Mouse (Mus musculus): Measurements from ENCODE around the gene Gng7.
A peak's percentile ranks its signal among the peaks of the same experiment; 100 is the strongest.
"Not testable (repeated sequence)": the region's sequence is repeated elsewhere in the genome, so short reads cannot be mapped to it uniquely, and the experiment has no call there.

The Gng7 gene

DNA sequence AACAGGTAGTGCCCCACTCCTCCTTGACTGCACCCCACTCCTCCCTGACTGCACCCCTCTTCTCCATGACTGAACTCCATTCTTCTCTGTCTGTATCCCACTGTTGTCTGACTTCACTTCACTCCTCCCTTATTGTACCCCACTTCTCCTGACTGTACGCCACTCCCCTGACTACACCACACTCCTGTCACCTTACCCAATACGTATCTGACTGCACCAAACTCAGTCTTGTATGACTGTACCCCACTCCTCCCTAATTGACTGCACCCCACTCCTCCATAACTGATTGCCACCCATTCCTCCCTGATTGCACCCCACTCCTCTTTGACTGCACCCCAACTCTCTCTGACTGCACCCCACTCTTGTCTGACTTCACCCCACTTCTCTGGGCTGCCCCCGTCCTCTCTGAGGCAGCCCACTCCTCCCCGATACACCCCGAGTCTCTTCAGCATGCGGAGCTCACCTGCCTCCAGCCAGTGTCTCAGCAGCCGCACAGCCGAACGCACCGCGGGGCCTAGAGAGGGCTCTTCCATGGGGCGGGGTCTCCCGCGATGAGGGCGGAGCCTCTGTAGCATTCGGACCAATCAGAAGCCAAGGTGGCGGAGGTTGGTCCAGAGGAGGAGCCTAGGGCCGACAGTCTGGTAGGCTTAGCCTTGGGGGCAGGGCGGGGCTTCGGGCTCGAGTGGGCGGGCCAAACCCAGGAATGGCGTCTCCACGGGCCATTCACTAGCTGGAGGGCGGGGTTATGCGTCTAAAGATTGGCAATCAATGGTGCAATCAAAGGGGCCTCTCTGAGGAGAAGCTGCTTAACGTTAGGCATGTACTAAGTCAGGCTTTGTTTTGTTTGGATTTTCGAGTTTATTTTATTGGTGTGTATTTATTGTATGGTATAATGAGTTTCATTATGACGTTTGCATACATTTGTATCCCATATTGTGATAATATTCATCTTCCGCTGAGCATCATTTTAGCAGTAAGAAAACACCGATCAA is at the start of gene Gng7:
Gng7 (minus strand) TSS at position 553 of the 992 bp plus-strand sequence.
- DNase-seq, result peak; percentile 98

DNA sequence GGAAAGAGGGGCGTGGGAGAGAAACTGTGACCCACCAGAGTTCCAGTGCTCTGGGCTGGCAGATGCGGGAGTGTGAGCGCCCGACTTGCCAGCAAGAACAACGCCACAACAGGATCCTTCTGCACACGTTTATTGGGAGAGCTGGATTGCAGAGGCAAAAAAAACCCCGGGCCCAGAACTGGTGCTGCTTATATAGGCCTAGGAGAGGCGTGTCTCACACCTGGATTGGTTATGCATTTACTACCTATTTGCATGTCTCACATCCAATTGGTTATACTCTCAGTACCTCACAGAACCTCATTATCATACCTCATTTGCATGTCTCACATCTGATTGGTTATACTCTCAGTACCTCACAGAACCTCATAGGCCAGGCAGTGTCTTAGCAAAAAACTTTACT is 49.8 kb upstream of the Gng7 start:
- DNase-seq, result not testable (repeated sequence)

DNA sequence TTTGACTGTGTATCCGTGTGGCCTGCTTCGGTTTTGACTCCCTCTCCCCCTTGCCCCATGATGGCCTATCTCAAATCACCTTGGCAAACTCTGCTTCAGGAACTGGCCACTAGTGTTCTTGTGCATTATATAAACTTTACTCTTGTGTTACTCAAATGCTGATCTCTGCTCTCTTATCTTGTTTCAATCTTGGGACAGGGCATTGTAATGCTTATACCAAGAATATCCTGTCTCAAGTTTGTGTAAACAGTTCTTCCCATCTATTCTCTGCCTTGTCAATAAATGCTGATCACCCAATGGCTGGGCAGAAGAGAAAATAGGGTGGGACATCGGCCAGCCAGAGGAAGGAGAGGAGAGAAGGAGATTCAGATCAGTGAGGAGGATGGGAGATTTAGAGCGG is 48.0 kb upstream of the Gng7 start:
- DNase-seq, result no peak

DNA sequence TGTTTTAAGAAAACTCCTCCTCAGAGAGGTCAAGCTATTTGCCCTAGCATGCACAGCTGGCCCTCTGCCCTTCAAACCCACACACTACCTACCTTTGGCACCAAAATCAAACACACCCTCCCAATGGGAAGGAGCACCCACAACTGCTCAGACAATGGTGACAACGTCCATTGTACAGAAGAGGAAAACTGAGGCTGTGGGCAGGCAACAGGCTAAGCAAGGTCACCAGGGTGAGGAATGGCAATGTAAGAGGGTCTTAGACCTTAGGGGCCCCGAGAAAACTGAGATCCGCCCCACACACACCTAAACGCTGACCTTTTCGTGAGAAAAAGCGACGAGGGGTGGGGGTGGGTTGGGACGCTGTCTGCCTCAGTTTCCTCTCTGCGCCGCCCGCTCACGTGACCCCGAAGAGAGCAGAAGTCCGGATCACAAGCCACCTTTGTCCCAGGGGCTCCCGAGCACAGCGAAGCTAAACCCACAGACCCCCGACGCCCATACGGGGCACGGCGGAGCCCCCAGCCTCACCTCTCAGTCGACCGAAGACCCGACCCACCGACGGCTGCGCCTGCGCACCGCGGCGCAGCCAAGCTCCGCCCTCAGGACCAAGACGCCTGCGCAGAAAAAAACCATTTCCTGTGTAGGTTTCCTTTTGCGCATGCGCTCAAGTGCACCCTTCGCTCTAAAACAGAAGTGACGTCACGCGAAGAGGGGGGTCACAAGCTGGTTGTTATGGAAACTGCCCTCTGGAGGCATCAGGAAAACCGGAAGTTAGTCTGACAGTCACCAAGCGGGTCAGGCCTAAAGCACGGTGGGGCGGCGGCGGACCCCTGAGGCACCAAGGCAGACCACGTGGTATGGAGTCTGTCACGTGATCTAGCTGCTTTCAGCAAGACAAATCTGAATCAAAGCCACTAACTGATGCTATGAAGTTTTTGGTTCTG is 45.1 kb upstream of the Gng7 start, which contains the start of gene Sgta:
Sgta (minus strand) TSS at position 579 of the 941 bp plus-strand sequence.
- peak; percentile 100 for DNase-seq

DNA sequence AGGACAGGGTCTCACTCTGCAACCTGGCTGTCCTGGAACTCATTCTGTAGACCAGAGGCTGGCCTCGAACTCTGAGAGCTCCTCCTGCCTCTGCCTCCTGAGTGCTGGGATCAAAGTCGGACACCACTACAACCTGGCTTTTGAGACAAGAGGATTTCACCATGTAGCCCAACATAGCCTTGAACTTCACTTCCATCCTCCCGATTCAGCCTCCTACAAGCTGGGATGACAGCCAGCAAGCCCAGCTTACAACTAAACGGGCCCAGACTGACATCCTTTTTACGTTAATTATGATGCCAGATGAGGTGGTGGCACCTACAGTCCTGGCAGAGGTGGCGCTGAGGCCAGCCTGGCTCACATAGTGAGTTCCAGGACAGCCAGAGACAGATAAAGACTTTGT is 44.2 kb upstream of the Gng7 start:
- no peak for DNase-seq

DNA sequence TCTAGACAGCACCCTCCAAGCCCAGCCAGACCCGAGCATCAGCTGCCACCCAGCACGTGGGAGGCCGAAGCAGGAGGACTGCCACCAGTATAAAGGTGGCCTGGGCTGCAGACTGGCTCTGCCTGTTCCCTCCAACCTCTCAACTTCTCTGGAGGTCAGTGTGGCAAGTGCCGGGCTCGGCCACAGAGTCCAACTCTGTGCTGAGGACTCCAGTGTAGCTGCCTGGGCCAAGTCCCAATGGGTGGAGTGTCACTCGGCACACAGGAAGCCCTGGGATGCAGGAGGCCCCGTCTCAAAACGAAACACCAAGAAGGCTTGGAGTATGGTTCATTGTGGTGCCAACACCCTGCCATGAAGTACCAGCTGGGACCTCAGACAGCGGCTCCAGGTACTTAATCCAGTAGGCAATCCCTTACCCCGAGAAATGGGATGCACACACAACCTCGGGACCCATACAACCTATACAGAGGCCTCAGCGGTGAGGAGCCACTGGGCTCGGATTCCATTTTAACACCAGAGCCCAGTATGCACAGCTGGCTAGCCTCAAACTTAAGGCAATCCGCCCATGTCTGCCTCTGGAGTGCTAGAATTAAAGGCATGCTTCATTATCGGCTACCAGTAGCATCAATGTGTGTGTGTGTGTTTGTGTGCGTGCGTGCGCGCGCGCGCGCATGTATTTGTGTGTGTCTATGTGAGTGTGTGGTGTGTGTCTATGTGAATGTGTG is 42.8 kb upstream of the Gng7 start:
- no peak for DNase-seq

DNA sequence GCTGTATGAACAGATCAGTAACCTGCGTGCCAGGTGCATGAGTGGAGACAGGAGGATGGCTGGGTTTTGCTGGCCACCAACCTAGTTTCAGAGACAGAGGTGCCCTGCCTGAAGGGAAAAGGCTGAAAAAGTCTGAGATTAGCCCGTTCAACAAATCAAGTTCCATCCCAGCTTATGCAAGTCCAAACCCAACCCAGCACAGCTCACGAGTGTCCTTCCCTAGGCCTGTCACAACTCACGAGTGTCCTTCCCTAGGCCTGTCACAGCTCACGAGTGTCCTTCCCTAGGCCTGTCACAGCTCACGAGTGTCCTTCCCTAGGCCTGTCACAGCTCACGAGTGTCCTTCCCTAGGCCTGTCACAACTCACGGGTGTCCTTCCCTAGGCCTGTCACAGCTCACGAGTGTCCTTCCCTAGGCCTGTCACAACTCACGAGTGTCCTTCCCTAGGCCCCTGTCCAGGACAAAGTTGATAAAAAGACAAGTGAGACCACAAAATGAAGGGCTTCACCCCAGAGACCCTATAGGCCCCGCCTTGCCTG is 41.1 kb upstream of the Gng7 start:
- not testable (repeated sequence) for DNase-seq

DNA sequence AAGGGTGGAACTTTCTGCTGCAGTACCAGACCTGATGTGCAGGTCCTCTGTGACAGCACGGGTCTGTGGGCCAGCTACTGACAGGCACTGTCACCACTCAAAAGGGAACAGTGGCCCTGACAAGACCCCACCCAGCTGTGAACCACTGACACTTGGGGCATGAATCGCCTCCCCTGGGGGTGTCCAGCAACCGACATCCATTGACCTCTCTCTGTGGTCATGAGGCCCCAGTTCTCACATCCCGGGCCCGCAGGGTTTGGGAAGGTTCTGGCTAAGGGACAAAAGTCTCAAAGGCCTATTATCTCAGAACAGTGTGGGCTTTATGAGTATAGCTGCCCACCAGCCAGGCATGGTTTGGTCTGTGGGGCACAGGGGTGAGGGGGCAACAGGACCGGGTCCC is 40.4 kb upstream of the Gng7 start:
- DNase-seq, result no peak

DNA sequence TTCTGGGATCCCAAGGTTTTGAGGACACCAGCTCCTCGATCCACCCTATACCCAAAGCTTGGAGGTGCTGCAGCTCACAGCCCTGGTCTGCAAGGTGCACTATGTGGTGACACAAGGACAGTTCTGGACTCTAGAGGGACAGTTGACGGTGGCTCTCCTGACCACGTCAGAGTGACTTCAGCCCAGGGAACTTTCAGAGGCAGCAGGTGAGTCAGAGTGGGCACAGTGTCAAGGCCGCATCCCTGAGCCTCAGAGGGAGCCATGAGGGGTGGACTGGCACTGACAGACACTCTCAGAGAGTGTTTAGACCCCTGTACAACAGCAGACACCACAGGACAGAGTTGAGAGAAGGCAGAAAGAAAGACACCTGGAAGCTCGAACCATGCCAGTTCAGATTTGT is 37.8 kb upstream of the Gng7 start:
- DNase-seq, result no peak

DNA sequence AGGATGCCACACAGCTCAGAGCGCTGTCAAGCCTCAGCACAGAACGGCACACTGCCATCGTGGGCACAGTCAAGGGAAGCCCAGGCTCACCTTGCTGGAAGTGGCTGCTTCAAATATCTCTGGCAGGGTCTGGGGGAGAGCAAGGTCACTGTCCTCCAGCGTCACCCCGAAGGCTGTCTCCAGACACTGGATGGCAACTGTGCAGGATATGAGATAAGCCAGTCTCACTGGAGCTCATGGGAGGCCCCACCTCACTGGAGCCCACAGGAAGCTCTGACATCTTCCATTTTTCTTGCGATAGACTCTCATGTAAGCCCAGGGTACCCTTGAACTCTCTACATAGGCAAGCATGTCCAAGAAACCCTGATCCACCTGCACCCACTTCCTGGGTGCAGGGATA is 36.4 kb upstream of the Gng7 start:
- DNase-seq, result no peak

DNA sequence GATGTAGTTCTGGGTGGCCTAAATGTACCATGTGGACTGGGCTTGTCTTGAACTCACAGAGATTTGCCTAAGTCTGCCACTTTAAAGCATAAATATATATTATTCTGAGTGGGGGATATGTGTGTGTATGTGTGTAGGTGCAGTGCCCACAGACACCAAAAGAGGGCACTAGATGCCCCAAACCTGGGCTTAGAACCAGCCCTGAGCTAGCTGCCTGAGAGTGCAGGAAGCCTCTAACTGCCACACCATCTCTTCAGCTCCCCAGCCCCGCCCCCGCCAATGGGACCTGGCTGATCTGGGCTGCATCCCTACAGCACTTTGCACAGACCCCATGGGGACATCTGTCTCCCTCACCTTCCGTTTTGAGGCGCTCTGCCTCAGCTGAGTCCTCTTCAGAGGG is 35.9 kb upstream of the Gng7 start:
- peak; percentile 47 to 51 for DNase-seq

DNA sequence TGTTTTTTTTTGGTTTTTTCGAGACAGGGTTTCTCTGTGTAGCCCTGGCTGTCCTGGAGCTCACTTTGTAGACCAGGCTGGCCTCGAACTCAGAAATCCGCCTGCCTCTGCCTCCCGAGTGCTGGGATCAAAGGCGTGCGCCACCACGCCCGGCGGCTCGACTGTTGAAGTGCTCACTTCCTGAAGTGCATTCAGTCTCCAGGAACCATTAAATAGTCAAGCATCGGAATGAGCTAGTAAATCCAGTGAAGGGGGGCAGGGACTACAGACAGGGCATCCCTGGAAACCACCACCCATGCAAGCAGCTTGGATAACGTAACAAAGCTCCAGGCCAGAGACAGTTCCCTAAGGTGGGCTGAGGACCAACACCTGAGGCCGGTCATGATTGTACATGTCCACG is 30.5 kb upstream of the Gng7 start:
- not testable (repeated sequence) for DNase-seq

DNA sequence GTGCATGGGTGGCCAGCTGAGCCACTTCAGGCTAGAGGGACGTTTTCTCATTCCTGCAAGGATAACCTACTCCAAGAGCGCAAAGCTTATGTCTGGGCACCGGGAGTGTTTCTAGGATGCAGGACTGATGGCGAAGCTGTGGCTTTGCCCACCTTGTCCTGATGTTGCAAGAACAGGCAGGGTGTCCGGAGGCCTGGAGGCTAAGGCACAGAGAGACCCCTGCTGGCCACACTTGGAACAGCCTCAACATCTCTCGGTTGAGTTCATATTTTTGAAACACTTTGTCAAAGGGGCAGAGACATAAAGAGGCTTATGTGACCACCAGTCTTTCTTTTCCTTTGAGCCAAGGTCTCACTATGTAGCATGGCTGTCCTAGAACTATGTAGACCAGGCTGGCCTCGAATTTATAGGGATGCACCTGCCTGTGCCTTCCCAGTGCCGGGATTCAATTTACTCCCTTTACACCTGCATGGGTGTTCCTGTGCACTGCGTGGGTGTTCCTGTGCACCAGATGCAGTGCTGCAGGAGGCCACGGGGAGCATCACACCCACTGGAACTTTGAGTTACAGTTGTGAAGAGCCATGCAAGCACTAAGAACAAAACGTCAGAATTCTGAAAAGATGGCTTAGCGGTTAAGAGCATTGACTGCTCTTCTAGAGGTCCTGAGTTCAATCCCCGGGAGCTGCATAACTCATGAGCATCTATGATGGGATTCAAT is 26.9 kb upstream of the Gng7 start:
- DNase-seq, result peak; percentile 86 to 87

DNA sequence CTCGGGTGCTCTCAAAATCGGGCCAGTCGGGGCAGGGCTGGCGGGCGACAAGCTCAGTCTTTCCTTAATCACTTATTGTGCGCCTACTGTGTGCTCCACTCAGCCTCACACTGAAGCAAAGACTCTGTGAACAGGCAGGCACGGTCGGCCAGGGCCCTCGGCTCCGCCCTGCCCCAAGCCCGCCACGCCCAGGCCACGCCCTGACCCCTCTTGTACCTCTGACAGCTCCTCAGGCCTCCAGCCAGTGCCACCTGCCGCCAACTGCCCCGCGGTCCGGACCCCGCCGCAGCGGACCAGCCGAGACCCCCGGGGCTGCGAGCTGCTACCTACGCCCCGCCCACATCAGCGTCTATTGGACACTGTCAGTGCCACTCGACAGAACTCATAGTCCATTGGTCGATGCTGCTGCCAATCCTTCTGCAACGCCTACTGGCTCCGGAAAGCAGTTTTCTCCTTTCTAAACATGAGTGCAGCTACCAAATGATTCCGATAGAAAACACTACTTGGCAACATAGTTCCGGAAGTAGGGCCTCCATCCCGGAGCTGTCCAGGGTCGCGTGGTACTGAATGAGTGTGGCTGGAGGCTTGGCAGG is 22.3 kb upstream of the Gng7 start, which contains the start of gene Slc39a3:
Slc39a3 (minus strand) TSS at position 439 of the 593 bp plus-strand sequence.
- peak; percentile 99 to 100 for DNase-seq

DNA sequence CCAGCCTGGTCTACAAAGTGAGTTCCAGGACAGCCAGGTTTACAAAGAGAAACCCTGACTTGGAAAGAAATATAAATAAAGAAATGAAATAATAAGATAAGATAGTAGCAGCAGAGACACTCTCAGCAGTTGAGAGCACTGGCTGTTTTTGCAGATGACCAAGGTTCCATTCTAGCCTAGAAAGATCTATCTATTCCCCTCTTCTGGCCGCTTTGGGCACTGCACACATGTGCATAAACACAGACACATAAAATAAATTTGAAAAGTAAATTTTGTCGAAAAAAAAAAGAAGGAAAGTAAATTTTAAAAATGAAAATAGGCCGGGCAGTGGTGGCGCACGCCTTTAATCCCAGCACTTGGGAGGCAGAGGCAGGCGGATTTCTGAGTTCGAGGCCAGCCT is 21.5 kb upstream of the Gng7 start:
- peak; percentile 44 to 56 for DNase-seq

DNA sequence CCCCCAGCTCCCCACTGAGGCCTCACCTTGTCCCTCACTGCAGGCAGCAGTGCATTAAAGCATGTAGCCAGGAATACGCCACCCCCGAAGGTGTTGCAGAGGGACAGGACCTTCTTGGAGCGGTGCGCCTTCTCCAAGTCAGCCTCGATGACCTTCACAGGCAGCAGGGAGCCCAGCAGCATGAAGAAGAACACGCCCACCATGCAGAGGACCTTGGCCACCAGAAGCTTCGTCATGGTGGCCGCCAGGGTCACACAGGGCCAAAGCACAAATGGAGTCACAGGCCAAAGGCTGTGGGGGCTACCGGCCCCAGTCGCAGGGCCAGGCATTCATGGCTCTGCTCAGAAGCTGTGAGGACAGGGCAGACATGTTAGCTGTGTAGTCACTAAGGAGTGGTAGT is 18.8 kb upstream of the Gng7 start:
- DNase-seq, result no peak

DNA sequence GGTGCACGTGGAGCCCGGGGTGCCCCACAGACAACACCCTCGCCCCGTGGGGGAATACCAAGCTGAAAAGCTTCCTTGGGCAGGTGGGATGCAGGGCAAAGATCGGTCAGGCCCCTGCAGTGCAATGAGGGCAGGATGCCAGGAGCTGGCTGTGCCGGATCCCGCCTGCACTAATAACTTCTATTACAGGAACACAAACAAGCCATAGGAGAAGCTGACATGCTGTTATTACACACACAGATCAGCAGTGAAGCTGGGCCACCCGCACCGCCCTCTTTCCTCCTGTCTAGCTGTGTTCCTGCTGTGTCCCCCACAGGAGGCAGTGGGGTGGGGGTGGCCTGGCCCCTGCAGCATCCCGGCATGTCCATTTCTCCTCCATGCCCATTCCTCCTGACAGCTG is 14.3 kb upstream of the Gng7 start:
- no peak for DNase-seq

DNA sequence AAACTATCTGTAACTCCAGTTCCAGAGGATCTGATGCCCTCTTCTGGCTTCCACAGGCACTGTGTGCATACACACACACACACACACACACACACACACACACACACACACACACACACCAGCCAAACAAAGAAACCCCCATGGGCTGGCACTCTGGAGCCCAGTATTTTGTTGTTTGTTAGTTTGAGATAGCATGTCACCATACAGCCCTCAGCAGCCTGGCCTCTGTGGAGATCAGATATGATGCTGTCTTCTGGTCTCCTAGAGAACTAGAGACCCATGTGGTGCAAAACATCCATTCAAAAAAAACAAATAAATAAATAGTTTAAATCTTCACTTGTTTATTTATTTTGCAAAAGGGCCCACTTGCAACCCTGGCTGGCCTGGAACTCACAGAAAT is 13.5 kb upstream of the Gng7 start:
- DNase-seq, result no peak

DNA sequence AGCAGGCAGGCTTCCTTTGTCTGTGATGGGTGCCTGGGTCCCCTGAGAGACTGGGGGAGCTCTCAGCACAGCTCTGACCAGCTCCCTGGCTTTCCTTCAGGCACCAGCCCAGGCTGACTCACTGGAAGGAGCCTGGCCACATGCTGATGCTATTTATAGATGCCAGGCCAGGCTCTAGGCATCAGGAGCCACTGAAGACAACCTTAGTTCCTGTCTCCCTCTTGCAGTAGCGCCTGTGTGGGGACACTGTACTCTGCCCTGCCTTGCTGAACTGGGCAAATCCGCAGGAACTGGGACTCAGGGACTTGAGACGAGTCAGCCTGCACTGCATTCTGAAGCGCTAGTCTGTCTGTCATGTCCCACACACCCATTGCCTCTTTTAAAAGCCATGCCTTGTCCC is 12.6 kb upstream of the Gng7 start:
- DNase-seq, result no peak

DNA sequence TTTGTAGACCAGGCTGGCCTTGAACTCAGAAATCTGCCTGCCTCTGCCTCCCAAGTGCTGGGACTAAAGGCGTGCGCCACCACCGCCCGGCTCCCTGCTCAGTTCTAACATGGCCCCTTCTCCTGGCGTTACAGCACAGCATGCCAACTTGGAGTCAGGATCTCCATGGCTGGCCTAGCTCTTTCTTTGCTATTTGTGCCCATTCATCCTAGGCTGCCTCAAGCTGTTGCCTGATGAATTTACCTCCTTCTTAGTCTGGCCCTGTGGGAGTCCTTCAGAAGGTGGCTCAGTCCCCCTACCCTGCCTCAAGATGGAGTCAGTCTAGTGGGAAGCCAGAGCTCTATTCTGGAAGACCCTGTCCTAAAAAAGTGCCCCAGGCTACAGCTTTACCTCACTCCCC is 12.1 kb upstream of the Gng7 start:
- DNase-seq, result no peak

DNA sequence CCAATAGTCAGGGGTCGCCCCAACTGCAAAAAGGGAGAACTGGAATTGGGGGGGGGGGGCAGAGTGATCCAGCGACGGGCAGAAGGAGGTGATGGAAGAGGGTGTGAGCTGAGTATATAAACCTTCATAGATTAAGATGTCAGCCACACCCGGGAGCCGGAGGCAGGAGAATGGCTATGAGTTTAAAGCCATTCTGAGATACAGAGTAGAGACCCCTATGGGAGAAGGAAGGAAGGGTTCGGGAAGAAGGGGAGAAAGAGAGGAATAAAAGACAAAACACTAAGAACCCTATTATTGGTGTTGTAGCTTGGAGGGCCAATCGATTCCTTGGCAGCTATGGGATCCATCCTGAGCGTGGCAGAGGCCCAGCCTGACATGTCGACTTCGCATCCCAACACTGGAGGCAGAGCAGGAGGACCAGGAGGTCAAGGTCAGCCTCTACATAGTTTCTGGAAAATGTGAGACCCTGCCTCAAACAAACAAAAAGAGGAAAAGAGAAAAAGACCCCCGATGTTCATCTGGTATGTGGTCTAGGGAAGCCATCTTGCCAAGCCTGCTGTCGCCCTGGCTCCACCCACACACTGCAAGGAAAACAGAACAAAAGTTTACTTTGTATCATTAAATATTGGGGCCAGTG is 11.0 kb upstream of the Gng7 start, which contains the start of gene Diras1:
Diras1 (minus strand) TSS at position 24 of the 637 bp plus-strand sequence.
- DNase-seq, result no peak
